Mouse (Mus musculus) c-Kit-positive CD71-positive TER-119-positive erythroid progenitor cells, embryonic 14.5 days (primary cell): ENCODE measurements around the gene Olfr566.

Experiments
- DNase-seq: peaks from one replicate; pipeline ENCODE4 v3.0.0-alpha.2; 2013; ENCODE audit warnings: low spot score

Gene Olfr566

GRCm38 (mm10) chr7:102858665-102859064, at the start of gene Olfr566:
TSS of gene Olfr566 (minus strand) at chr7:102858765.
- no peak for DNase-seq

GRCm38 (mm10) chr7:102890782-102891181, 32.2 kb upstream of the Olfr566 start, which contains the start of gene Olfr569:
TSS of gene Olfr569 (minus strand) at chr7:102890882.
- DNase-seq, result no peak

GRCm38 (mm10) chr7:102876822-102877221, 18.3 kb upstream of the Olfr566 start, which contains the start of gene Olfr568:
TSS of gene Olfr568 (plus strand) at chr7:102877122.
- DNase-seq, result no peak

- no peak for DNase-seq
Observed at GRCm38 (mm10) chr7:102855807-102856206, 2.8 kb downstream of the Olfr566 start.
